Mouse (Mus musculus) E14TG2a.4 (cell line): ENCODE measurements at regions not wholly inside any gene's neighbourhood (a gene's known extent, or its start where the extent isn't known, plus 50 kb on each side); places are given as distances from the start of the nearest gene placed in this dataset.

ENCODE experiments used
- CTCF ChIP-seq: conservative IDR thresholded peaks from 2 replicates; pipeline ENCODE4 v1.5.1; 2014; ENCODE audit warnings: low read length
- NANOG ChIP-seq: IDR thresholded peaks from 2 replicates; pipeline ENCODE4 v1.6.1; 2014; ENCODE audit warnings: borderline replicate concordance, low read length, mixed read lengths
- POU5F1 ChIP-seq: IDR thresholded peaks from 2 replicates; pipeline ENCODE4 v1.6.1; 2014; ENCODE audit warnings: low read length, borderline replicate concordance

- TF ChIP-seq CTCF = no peak
- no peak for TF ChIP-seq NANOG
- TF ChIP-seq POU5F1 = no peak
These were observed 94.6 kb upstream of the Pced1b start for GRCm38 (mm10) chr15:97152354-97152753.
